Mouse (Mus musculus) testis, adult 2 months (tissue): ENCODE measurements around the gene Ano5. TPM values are rescaled to one million over a fixed set of nuclear protein-coding genes. Genes with fewer than 3 reads are reported as not detected.

ENCODE experiments used
- H3K27ac ChIP-seq: fragments of 200-500 bp; 2 replicates; pipeline ENCODE4 v1.5.1; 2012; ENCODE audit warnings: low read depth, low read length; ENCODE audit not compliant: control insufficient read depth, insufficient read depth
- H3K27me3 ChIP-seq: fragments of 200-500 bp; 2 replicates; pipeline ENCODE4 v1.6.1; 2012; ENCODE audit warnings: mild to moderate bottlenecking, low read length, moderate library complexity; ENCODE audit not compliant: control insufficient read depth, insufficient read depth
- H3K36me3 ChIP-seq: fragments of 200-500 bp; 2 replicates; pipeline ENCODE4 v1.6.1; 2012; ENCODE audit warnings: mild to moderate bottlenecking, low read length; ENCODE audit not compliant: control insufficient read depth, insufficient read depth
- H3K4me1 ChIP-seq: fragments of 200-500 bp; 2 replicates; pipeline ENCODE4 v1.6.1; 2012; ENCODE audit warnings: low read length; ENCODE audit not compliant: control insufficient read depth, insufficient read depth
- H3K4me3 ChIP-seq: fragments of 200-500 bp; 2 replicates; pipeline ENCODE4 v1.5.1; 2012; ENCODE audit warnings: low read depth, mild to moderate bottlenecking, low read length, moderate library complexity, mixed read lengths; ENCODE audit not compliant: control insufficient read depth
- CTCF ChIP-seq: fragments of 200-500 bp; IDR thresholded peaks from 2 replicates; pipeline ENCODE4 v1.5.1; 2012; ENCODE audit warnings: low read depth, mild to moderate bottlenecking, inconsistent platforms, low read length, moderate library complexity; ENCODE audit not compliant: control insufficient read depth, insufficient read depth, insufficient replicate concordance
- POLR2A ChIP-seq: fragments of 200-500 bp; IDR thresholded peaks from 2 replicates; pipeline ENCODE4 v1.6.1; 2012; ENCODE audit warnings: low read depth, mild to moderate bottlenecking, inconsistent platforms, low read length, moderate library complexity; ENCODE audit not compliant: control insufficient read depth
- polyA plus RNA-seq: library from polyadenylated mRNA; depleted of rRNA; stranded (reverse); fragments of >200 nt; gene quantifications from 2 replicates; pipeline ENCODE4 v1.2.3, GENCODE M21; 2012

Ano5 gene
- polyA plus RNA-seq, 1 experiment: 1.2 TPM

- TF ChIP-seq POLR2A (no peak), CTCF (no peak)
- H3K4me1 ChIP-seq: no peaks in the 10 kb centered on the region
- H3K36me3 ChIP-seq: no peaks in the 10 kb centered on the region
- no peaks in the 10 kb centered on the region for H3K27me3 ChIP-seq
- no peak overlapping the region for H3K4me3 ChIP-seq
- H3K27ac ChIP-seq: no peak overlapping the region
Observed at GRCm38 (mm10) chr7:51603741-51604140, 92.9 kb downstream of the Ano5 start.

GRCm38 (mm10) chr7:51614404-51614803, 103.6 kb downstream of the Ano5 start:
- Histone ChIP-seq H3K27me3 (no peaks in the 10 kb centered on the region), H3K27ac (no peak overlapping the region)
- no peak for TF ChIP-seq POLR2A
- no peak for TF ChIP-seq CTCF

GRCm38 (mm10) chr7:51617941-51618340, 107.1 kb downstream of the Ano5 start:
- no peaks in the 10 kb centered on the region for H3K36me3 ChIP-seq

More at GRCm38 (mm10) chr7:51614404-51614803, 103.6 kb downstream of the Ano5 start:
- Histone ChIP-seq H3K4me1 (no peaks in the 10 kb centered on the region), H3K4me3 (no peak overlapping the region), H3K36me3 (no peaks in the 10 kb centered on the region)

GRCm38 (mm10) chr7:51618412-51618811, 107.6 kb downstream of the Ano5 start:
- peaks cover 4% of the 10 kb centered on the region; the same call in 1 of the 2 replicates for H3K4me1 ChIP-seq
- H3K27ac ChIP-seq: no peak overlapping the region
- TF ChIP-seq POLR2A (no peak), CTCF (no peak)
- H3K4me3 ChIP-seq: no peak overlapping the region
- no peaks in the 10 kb centered on the region for H3K36me3 ChIP-seq
- no peaks in the 10 kb centered on the region for H3K27me3 ChIP-seq

More at GRCm38 (mm10) chr7:51617941-51618340, 107.1 kb downstream of the Ano5 start:
- TF ChIP-seq CTCF: no peak
- TF ChIP-seq POLR2A: no peak
- Histone ChIP-seq H3K4me1 (peaks cover 4% of the 10 kb centered on the region; the same call in 1 of the 2 replicates), H3K27me3 (no peaks in the 10 kb centered on the region), H3K4me3 (no peak overlapping the region), H3K27ac (no peak overlapping the region)

- TF ChIP-seq CTCF: no peak
- TF ChIP-seq POLR2A: no peak
- Histone ChIP-seq H3K4me3 (no peak overlapping the region), H3K27ac (no peak overlapping the region), H3K27me3 (0 out of 2 replicates have a peak, but pooled peaks cover under 1% of the 10 kb centered on the region), H3K4me1 (peaks cover 4% of the 10 kb centered on the region; the same call in 1 of the 2 replicates), H3K36me3 (no peaks in the 10 kb centered on the region)
Observed at GRCm38 (mm10) chr7:51619977-51620376, 109.1 kb downstream of the Ano5 start.

GRCm38 (mm10) chr7:51621694-51622145, 110.9 kb downstream of the Ano5 start, which contains the start of gene Slc17a6:
Gene Slc17a6 (plus strand): TSS chr7:51622006.
- no peak within 1 kb of the TSS; the same call in none of the 2 replicates for H3K4me3 ChIP-seq
- H3K36me3 ChIP-seq: no peaks in the 10 kb centered on the region
- TF ChIP-seq POLR2A (no peak), CTCF (no peak)

GRCm38 (mm10) chr7:51622196-51622595, 111.4 kb downstream of the Ano5 start:
- peaks cover 3% of the 10 kb centered on the region for H3K27me3 ChIP-seq
- peaks cover 15% of the 10 kb centered on the region for H3K4me1 ChIP-seq
- H3K4me3 ChIP-seq: no peak overlapping the region
- no peak for TF ChIP-seq CTCF
- TF ChIP-seq POLR2A: no peak
- H3K36me3 ChIP-seq: no peaks in the 10 kb centered on the region
- no peak overlapping the region for H3K27ac ChIP-seq

More at GRCm38 (mm10) chr7:51621694-51622145, 110.9 kb downstream of the Ano5 start, which contains the start of gene Slc17a6:
- H3K27me3 ChIP-seq: peaks cover 2% of the 10 kb centered on the region
- H3K4me1 ChIP-seq: peaks cover 10% of the 10 kb centered on the region
- H3K27ac ChIP-seq: no peak within 1 kb of the TSS
